ENCODE assay signal across 8 mouse cellular contexts in genomic region chr12:84468701-84469100, GRCm38 (mm10). TPM values are rescaled to one million over a fixed set of nuclear protein-coding genes. Genes with fewer than 3 reads are reported as not detected.
DNase-seq lines count a peak whose midpoint lies in the region; ATAC-seq and TF ChIP-seq lines count a peak whose summit lies in the region.

No protein-coding gene starts in this region.

- no peak overlapping the region for H3K4me3 ChIP-seq in forebrain, embryonic 14.5 days (ENCODE audit: low read depth, low read length)
- no peak overlapping the region for H3K4me3 ChIP-seq in forebrain, embryonic 12.5 days (replicated peaks)
- no peak overlapping the region for H3K4me3 ChIP-seq in liver, embryonic 14.5 days (ENCODE audit: insufficient read depth in 1 of 2, low read depth in 2 of 2, low read length in 2 of 2)
- H3K4me3 ChIP-seq in liver, embryonic 12.5 days, result no peak overlapping the region

- TF ChIP-seq CTCF in liver, embryonic 14.5 days (IDR thresholded peaks at IDR 0.05; ENCODE audit: low read depth), result peak; percentile 65

- H3K9me3 ChIP-seq in forebrain, embryonic 14.5 days (replicated peaks; ENCODE audit: control insufficient read depth, low read length), result no peaks in the 10 kb centered on the region
- H3K9me3 ChIP-seq in forebrain, embryonic 12.5 days, result no peaks in the 10 kb centered on the region
- H3K9me3 ChIP-seq in liver, embryonic 14.5 days (ENCODE audit: control insufficient read depth, low read length), result no peaks in the 10 kb centered on the region
- no peaks in the 10 kb centered on the region for H3K9me3 ChIP-seq in liver, embryonic 12.5 days (replicated peaks)

- H3K4me2 ChIP-seq in forebrain, embryonic 14.5 days (ENCODE audit: low read length), result no peak overlapping the region
- no peak overlapping the region for H3K4me2 ChIP-seq in forebrain, embryonic 12.5 days
- no peak overlapping the region for H3K4me2 ChIP-seq in liver, embryonic 14.5 days (ENCODE audit: low read depth)
- H3K4me2 ChIP-seq in liver, embryonic 12.5 days, result no peak overlapping the region

- no peak for ATAC-seq in forebrain, embryonic 14.5 days
- ATAC-seq in forebrain, embryonic 12.5 days (ENCODE audit: low FRiP score), result no peak
- no peak for ATAC-seq in liver, embryonic 14.5 days (ENCODE audit: insufficient read depth)
- ATAC-seq in liver, embryonic 12.5 days, result no peak
- peak; percentile 67; the same call in 1 of the 2 replicates for ATAC-seq in neutrophil, adult 5-6 weeks (ENCODE audit: extremely low read depth, insufficient number of reproducible peaks, low FRiP score, poor library complexity, severe bottlenecking)

- H3K4me1 ChIP-seq in forebrain, embryonic 14.5 days (ENCODE audit: control insufficient read depth, insufficient read depth, low read length), result no peaks in the 10 kb centered on the region
- no peaks in the 10 kb centered on the region for H3K4me1 ChIP-seq in forebrain, embryonic 12.5 days
- H3K4me1 ChIP-seq in liver, embryonic 14.5 days (replicated peaks; ENCODE audit: control insufficient read depth in 2 of 2, insufficient read depth in 2 of 2, low read length in 1 of 2), result no peaks in the 10 kb centered on the region
- H3K4me1 ChIP-seq in liver, embryonic 12.5 days, result no peaks in the 10 kb centered on the region

- H3K9ac ChIP-seq in forebrain, embryonic 14.5 days (ENCODE audit: low read length), result no peak overlapping the region
- no peak overlapping the region for H3K9ac ChIP-seq in forebrain, embryonic 12.5 days
- H3K9ac ChIP-seq in liver, embryonic 14.5 days (replicated peaks), result no peak overlapping the region
- H3K9ac ChIP-seq in liver, embryonic 12.5 days, result no peak overlapping the region

- WGBS in forebrain, embryonic 14.5 days, result 2% methylated on average over 1 of the region's 1 CpGs
- WGBS in forebrain, embryonic 12.5 days, result 0% methylated on average over 1 of the region's 1 CpGs
- 0% methylated on average over 1 of the region's 1 CpGs for WGBS in liver, embryonic 14.5 days (ENCODE audit: insufficient replicate concordance)
- WGBS in liver, embryonic 12.5 days (ENCODE audit: insufficient replicate concordance), result 0% methylated on average over 1 of the region's 1 CpGs

- peak; percentile 84 for DNase-seq in forebrain, embryonic 14.5 days (ENCODE audit: low spot score)
- DNase-seq in liver, embryonic 14.5 days (ENCODE audit: low read depth in 3 of 3, low spot score in 3 of 3), result peak; percentile 28 to 41 (median 35)
- DNase-seq in c-Kit-positive CD71-positive TER-119-negative erythroid progenitor cells, embryonic 14.5 days (ENCODE audit: low read depth), result peak; percentile 41
- DNase-seq in adrenal gland, postnatal 25 days, result no peak
- no peak for DNase-seq in yolk sac, embryonic 10.5 days (ENCODE audit: low spot score)

- no peak overlapping the region for H3K27ac ChIP-seq in forebrain, embryonic 14.5 days (ENCODE audit: low read depth, low read length)
- H3K27ac ChIP-seq in forebrain, embryonic 12.5 days, result no peak overlapping the region
- H3K27ac ChIP-seq in liver, embryonic 14.5 days, result no peak overlapping the region
- H3K27ac ChIP-seq in liver, embryonic 12.5 days, result no peak overlapping the region

- no peaks in the 10 kb centered on the region for H3K27me3 ChIP-seq in forebrain, embryonic 14.5 days (replicated peaks; ENCODE audit: control insufficient read depth, insufficient read depth, low read length)
- no peaks in the 10 kb centered on the region for H3K27me3 ChIP-seq in forebrain, embryonic 12.5 days
- no peaks in the 10 kb centered on the region for H3K27me3 ChIP-seq in liver, embryonic 14.5 days (ENCODE audit: control insufficient read depth, insufficient read depth, low read length)
- no peaks in the 10 kb centered on the region for H3K27me3 ChIP-seq in liver, embryonic 12.5 days (replicated peaks)

- no peak for TF ChIP-seq EP300 in liver, embryonic 14.5 days (IDR thresholded peaks at IDR 0.05; ENCODE audit: low read depth)

- peaks cover 24% of the 10 kb centered on the region for H3K36me3 ChIP-seq in forebrain, embryonic 14.5 days (ENCODE audit: control insufficient read depth, insufficient read depth, low read length)
- peaks cover 14% of the 10 kb centered on the region for H3K36me3 ChIP-seq in forebrain, embryonic 12.5 days (replicated peaks)
- peaks cover 16% of the 10 kb centered on the region for H3K36me3 ChIP-seq in liver, embryonic 14.5 days (replicated peaks; ENCODE audit: control insufficient read depth, insufficient read depth, low read depth)
- H3K36me3 ChIP-seq in liver, embryonic 12.5 days, result peaks cover 62% of the 10 kb centered on the region

RNA-seq across cellular contexts. Expression of gene Lin52, which starts 17.5 kb away (rescaled TPM):
- 41.2 and 46.1 TPM in 2 replicates for polyA plus RNA-seq in forebrain, embryonic 14.5 days (2014; fragmentation: Nextera tagmentation; extraction: Ambion mirVana)
- polyA plus RNA-seq in forebrain, embryonic 12.5 days (2016; fragmentation: Nextera tagmentation; extraction: Ambion mirVana), result 37.5 and 39.2 TPM in 2 replicates
- polyA plus RNA-seq in liver, embryonic 14.5 days (2012; rRNA removed), result 7.4 and 10.8 TPM in 2 replicates
- polyA plus RNA-seq in liver, embryonic 14.5 days (2014; fragmentation: Nextera tagmentation; extraction: Ambion mirVana), result 10.4 and 12.1 TPM in 2 replicates
- 15.3 and 15.5 TPM in 2 replicates for polyA plus RNA-seq in liver, embryonic 12.5 days (2016; fragmentation: Nextera tagmentation; extraction: Ambion mirVana)
- 11.0 and 29.6 TPM in 2 replicates for total RNA-seq in neutrophil, adult 5-6 weeks (2017)
- total RNA-seq in adrenal gland, postnatal 25 days (2021), result 18.1 and 18.5 TPM in 2 replicates

RNA-seq across cellular contexts. Expression of gene Aldh6a1, which starts 17.9 kb away (rescaled TPM):
- 35.2 and 37.7 TPM in 2 replicates for polyA plus RNA-seq in forebrain, embryonic 14.5 days (2014; fragmentation: Nextera tagmentation; extraction: Ambion mirVana)
- polyA plus RNA-seq in forebrain, embryonic 12.5 days (2016; fragmentation: Nextera tagmentation; extraction: Ambion mirVana), result 26.6 and 26.8 TPM in 2 replicates
- polyA plus RNA-seq in liver, embryonic 14.5 days (2012; rRNA removed), result 8.9 and 10.4 TPM in 2 replicates
- polyA plus RNA-seq in liver, embryonic 14.5 days (2014; fragmentation: Nextera tagmentation; extraction: Ambion mirVana), result 24.9 and 26.3 TPM in 2 replicates
- 17.4 and 17.9 TPM in 2 replicates for polyA plus RNA-seq in liver, embryonic 12.5 days (2016; fragmentation: Nextera tagmentation; extraction: Ambion mirVana)
- total RNA-seq in neutrophil, adult 5-6 weeks (2017), result 5.9 and 7.0 TPM in 2 replicates
- 156 and 187 TPM in 2 replicates for total RNA-seq in adrenal gland, postnatal 25 days (2021)

RNA-seq across cellular contexts. Expression of gene Rnf113a2, which starts 51.7 kb away (rescaled TPM):
- 27.6 and 30.4 TPM in 2 replicates for polyA plus RNA-seq in forebrain, embryonic 14.5 days (2014; fragmentation: Nextera tagmentation; extraction: Ambion mirVana)
- 28.7 and 29.9 TPM in 2 replicates for polyA plus RNA-seq in forebrain, embryonic 12.5 days (2016; fragmentation: Nextera tagmentation; extraction: Ambion mirVana)
- polyA plus RNA-seq in liver, embryonic 14.5 days (2012; rRNA removed), result 5.4 and 10.0 TPM in 2 replicates
- 12.8 and 13.2 TPM in 2 replicates for polyA plus RNA-seq in liver, embryonic 14.5 days (2014; fragmentation: Nextera tagmentation; extraction: Ambion mirVana)
- polyA plus RNA-seq in liver, embryonic 12.5 days (2016; fragmentation: Nextera tagmentation; extraction: Ambion mirVana), result 17.7 and 18.2 TPM in 2 replicates
- total RNA-seq in neutrophil, adult 5-6 weeks (2017), result 42.5 and 51.9 TPM in 2 replicates
- 17.9 and 19.3 TPM in 2 replicates for total RNA-seq in adrenal gland, postnatal 25 days (2021)

RNA-seq across cellular contexts. Expression of gene Bbof1, which starts 59.8 kb away (rescaled TPM):
- 0.94 and 3.3 TPM in 2 replicates for polyA plus RNA-seq in forebrain, embryonic 14.5 days (2014; fragmentation: Nextera tagmentation; extraction: Ambion mirVana)
- 2.1 and 3.3 TPM in 2 replicates for polyA plus RNA-seq in forebrain, embryonic 12.5 days (2016; fragmentation: Nextera tagmentation; extraction: Ambion mirVana)
- 0.12 and 0.33 TPM in 2 replicates for polyA plus RNA-seq in liver, embryonic 14.5 days (2012; rRNA removed)
- polyA plus RNA-seq in liver, embryonic 14.5 days (2014; fragmentation: Nextera tagmentation; extraction: Ambion mirVana), result 0.25 and 0.44 TPM in 2 replicates
- polyA plus RNA-seq in liver, embryonic 12.5 days (2016; fragmentation: Nextera tagmentation; extraction: Ambion mirVana), result 0.51 and 0.78 TPM in 2 replicates
- 1.6 and 2.3 TPM in 2 replicates for total RNA-seq in neutrophil, adult 5-6 weeks (2017)
- total RNA-seq in adrenal gland, postnatal 25 days (2021), result 3.5 and 4.3 TPM in 2 replicates

RNA-seq across cellular contexts. Expression of gene Entpd5, which starts 59.9 kb away (rescaled TPM):
- 8.0 and 8.5 TPM in 2 replicates for polyA plus RNA-seq in forebrain, embryonic 14.5 days (2014; fragmentation: Nextera tagmentation; extraction: Ambion mirVana)
- polyA plus RNA-seq in forebrain, embryonic 12.5 days (2016; fragmentation: Nextera tagmentation; extraction: Ambion mirVana), result 11.0 and 13.8 TPM in 2 replicates
- polyA plus RNA-seq in liver, embryonic 14.5 days (2012; rRNA removed), result 4.3 and 4.9 TPM in 2 replicates
- 10.0 and 10.2 TPM in 2 replicates for polyA plus RNA-seq in liver, embryonic 14.5 days (2014; fragmentation: Nextera tagmentation; extraction: Ambion mirVana)
- polyA plus RNA-seq in liver, embryonic 12.5 days (2016; fragmentation: Nextera tagmentation; extraction: Ambion mirVana), result 11.5 and 12.0 TPM in 2 replicates
- 27.3 and 27.8 TPM in 2 replicates for total RNA-seq in neutrophil, adult 5-6 weeks (2017)
- total RNA-seq in adrenal gland, postnatal 25 days (2021), result 137 and 159 TPM in 2 replicates

Comparison
In these comparisons a context has a peak if more than half of its experiments do, and no peak if none do; other contexts are left out.
1. DNase-seq: peak in forebrain, embryonic 14.5 days (single experiment), liver, embryonic 14.5 days (3 of 3) and c-Kit-positive CD71-positive TER-119-negative erythroid progenitor cells, embryonic 14.5 days (single experiment); none in adrenal gland, postnatal 25 days (single experiment) and yolk sac, embryonic 10.5 days (single experiment).